Mouse (Mus musculus) limb, embryonic 13.5 days (tissue): Measurements from ENCODE around the gene 2210011C24Rik. TPM values are rescaled to one million over a fixed set of nuclear protein-coding genes. Genes with fewer than 3 reads are reported as not detected.

ENCODE experiments used
- ATAC-seq: fragments of 200-750 bp; cut with Nextera tagmentation; 2 replicates; pipeline ENCODE4 v1.8.0; 2017; ENCODE audit warnings: low read depth, moderate number of reproducible peaks, moderate TSS enrichment; ENCODE audit not compliant: low FRiP score
- H3K27ac ChIP-seq: fragments of 300-500 bp; sonication (generic); 2 replicates; pipeline ENCODE4 v1.5.1; 2015; ENCODE audit warnings: inconsistent platforms, mild to moderate bottlenecking, moderate library complexity
- H3K27me3 ChIP-seq: fragments of 300-500 bp; sonication (generic); 2 replicates; pipeline ENCODE4 v1.6.1; 2015; ENCODE audit warnings: mild to moderate bottlenecking, inconsistent platforms
- H3K36me3 ChIP-seq: fragments of 300-500 bp; sonication (generic); 2 replicates; pipeline ENCODE4 v1.6.1; 2015; ENCODE audit warnings: inconsistent platforms, mild to moderate bottlenecking, moderate library complexity
- H3K4me1 ChIP-seq: fragments of 300-500 bp; sonication (generic); 2 replicates; pipeline ENCODE4 v1.6.1; 2015; ENCODE audit warnings: inconsistent platforms
- H3K4me2 ChIP-seq: fragments of 300-500 bp; sonication (generic); replicated peaks from 2 replicates; pipeline ENCODE4 v1.6.1; 2015; ENCODE audit warnings: inconsistent platforms, mild to moderate bottlenecking, moderate library complexity
- H3K4me3 ChIP-seq: fragments of 300-500 bp; sonication (generic); 2 replicates; pipeline ENCODE4 v1.5.1; 2015; ENCODE audit warnings: moderate library complexity, mild to moderate bottlenecking, inconsistent platforms
- H3K9ac ChIP-seq: fragments of 300-500 bp; sonication (generic); 2 replicates; pipeline ENCODE4 v1.6.1; 2015; ENCODE audit warnings: mild to moderate bottlenecking, inconsistent platforms
- H3K9me3 ChIP-seq: fragments of 300-500 bp; sonication (generic); 2 replicates; pipeline ENCODE4 v1.6.1; 2016; ENCODE audit warnings: inconsistent platforms
- WGBS: fragments of 180-500 bp; shearing (Covaris S2); methylation state at CpG from one replicate; pipeline ENCODE4 v1.1.7; 2015; 5-methylcytosine and 5-hydroxymethylcytosine counted together
- polyA plus RNA-seq: library from polyadenylated mRNA; unstranded; fragments of >200 nt; fragmentation: Nextera tagmentation; extraction: Ambion mirVana; gene quantifications from 2 replicates; pipeline ENCODE4 v1.2.1, GENCODE M21; 2015

2210011C24Rik gene
- polyA plus RNA-seq, 1 experiment from 2014 or later, result 0.22 TPM

DNA sequence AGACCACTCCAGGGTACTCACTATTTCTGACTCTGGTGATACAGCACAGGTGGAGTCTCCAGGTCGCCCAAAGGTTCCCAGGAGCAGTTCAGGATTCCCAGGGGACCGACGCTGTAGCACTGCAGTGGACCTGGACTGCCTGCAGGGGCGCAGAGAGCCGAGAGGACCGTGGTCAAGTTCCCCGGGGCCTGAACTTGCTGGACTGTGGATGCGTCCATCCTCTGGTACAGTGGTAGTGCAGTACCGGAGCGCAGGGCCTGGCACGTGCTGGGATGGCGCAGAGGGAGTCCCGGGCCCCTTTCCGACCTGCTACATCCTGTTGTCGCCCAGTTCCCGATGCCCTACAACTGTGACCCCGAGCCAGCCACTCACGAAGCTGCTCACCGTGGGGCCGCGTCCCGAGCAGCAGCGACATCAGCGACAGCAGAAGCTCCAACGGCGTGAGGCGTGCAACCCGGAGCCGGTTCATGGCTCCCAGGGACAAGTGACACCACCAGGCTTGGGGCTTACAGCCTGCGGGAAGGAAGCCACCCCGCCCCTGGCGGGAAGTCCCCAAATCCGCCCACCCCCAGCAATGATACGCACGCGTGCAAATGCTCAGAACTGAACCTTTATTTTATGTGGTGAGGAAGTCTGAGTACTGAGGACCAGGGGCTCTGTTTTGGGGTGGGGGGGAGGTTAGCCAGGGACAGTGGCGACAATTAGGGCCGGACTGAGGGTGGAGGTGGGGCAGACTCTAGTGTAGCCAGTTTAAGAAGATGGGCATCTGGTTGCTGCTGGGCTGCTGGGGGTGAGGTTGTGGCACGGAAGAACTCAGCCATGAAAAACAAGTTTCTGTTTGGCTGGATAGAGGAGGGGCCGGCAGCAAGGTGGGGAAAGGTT, 30.3 kb upstream of the 2210011C24Rik start, which contains the start of gene Il27ra:
Gene Il27ra (minus strand): TSS at position 524 of the 882 bp plus-strand sequence.
- Histone ChIP-seq H3K9ac (peak within 1 kb of the TSS; percentile 65), H3K27ac (no peak within 1 kb of the TSS), H3K4me2 (peak within 1 kb of the TSS; percentile 76), H3K4me1 (peaks cover 15% of the 10 kb centered on the region), H3K4me3 (peak within 1 kb of the TSS; percentile 44), H3K36me3 (no peaks in the 10 kb centered on the region), H3K9me3 (no peaks in the 10 kb centered on the region), H3K27me3 (peaks cover 87% of the 10 kb centered on the region)
- no peak; the same call in 1 of the 2 replicates for ATAC-seq
- WGBS, result 3% methylated on average over 40 of the region's 40 CpGs

DNA sequence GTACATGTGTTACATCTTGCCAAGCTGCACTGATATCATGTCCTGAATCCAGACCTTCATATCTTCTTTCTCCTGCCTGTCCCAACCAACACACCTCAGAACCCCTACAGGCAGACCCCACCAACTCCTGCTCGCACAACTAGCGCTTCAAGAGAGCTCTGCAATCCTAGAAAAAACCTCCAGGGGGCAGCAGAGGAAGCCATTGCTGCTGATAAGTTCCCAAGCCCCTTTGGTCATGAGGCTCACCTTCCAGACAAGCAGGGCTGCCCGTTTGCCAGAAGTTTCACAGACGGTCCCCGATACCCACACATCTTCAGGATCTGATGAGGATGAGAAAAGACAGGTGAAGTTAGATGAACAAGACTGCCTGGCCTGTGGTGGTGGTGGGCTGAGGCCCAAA, 27.1 kb upstream of the 2210011C24Rik start:
- H3K9me3 ChIP-seq, result no peaks in the 10 kb centered on the region
- H3K4me1 ChIP-seq, result peaks cover 13% of the 10 kb centered on the region
- H3K36me3 ChIP-seq, result no peaks in the 10 kb centered on the region
- H3K4me3 ChIP-seq, result no peak overlapping the region
- no peak overlapping the region for H3K9ac ChIP-seq
- peaks cover 72% of the 10 kb centered on the region for H3K27me3 ChIP-seq
- no peak; the same call in 1 of the 2 replicates for ATAC-seq
- WGBS, result 6% methylated on average over 5 of the region's 5 CpGs
- no peak overlapping the region for H3K4me2 ChIP-seq
- H3K27ac ChIP-seq, result no peak overlapping the region

DNA sequence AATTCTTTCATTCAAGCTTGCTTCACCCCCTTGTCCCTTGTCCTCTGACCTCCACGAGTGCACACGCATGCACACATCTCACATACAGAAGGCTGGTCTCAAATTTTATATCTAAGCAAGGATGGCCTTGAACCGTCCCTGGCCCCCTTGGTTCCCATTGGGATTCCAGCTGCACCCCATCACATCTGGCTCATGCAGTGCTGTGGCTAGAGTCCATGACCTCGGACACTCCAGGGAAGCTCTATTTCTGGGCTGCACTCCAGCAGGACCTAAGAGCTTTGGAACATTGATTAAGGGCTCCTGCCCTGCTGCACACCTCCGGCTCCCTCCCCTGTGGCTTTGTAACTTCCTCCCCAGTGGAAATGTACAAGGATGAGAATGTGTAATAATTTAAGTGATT, 26.0 kb upstream of the 2210011C24Rik start:
- Histone ChIP-seq H3K4me1 (peaks cover 12% of the 10 kb centered on the region), H3K9ac (no peak overlapping the region), H3K4me2 (no peak overlapping the region), H3K4me3 (no peak overlapping the region), H3K36me3 (no peaks in the 10 kb centered on the region), H3K27me3 (peaks cover 61% of the 10 kb centered on the region), H3K9me3 (no peaks in the 10 kb centered on the region), H3K27ac (no peak overlapping the region)
- ATAC-seq, result no peak
- 71% methylated on average over 5 of the region's 5 CpGs for WGBS

DNA sequence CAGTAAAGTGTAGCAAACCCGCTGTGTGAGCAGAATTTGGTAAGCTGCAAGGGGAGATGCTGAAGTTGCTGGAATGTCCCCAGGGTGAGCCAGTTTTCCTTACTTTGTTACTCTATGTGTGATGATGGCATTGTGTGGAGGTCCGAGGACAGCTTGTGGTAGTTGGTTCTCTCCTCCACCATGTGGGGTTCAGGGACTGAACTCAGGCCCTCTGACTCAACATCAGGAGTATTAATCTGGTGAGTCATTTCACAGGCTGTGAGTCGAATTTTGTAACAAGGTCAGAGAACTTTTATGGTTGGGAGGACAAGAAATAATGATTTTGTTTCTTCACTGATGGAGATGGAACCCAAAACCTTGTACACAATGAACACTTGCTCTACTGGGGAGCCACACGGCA, 20.8 kb upstream of the 2210011C24Rik start:
- Histone ChIP-seq H3K36me3 (no peaks in the 10 kb centered on the region), H3K9me3 (no peaks in the 10 kb centered on the region), H3K27me3 (peaks cover 24% of the 10 kb centered on the region), H3K27ac (no peak overlapping the region), H3K4me3 (no peak overlapping the region), H3K4me1 (no peaks in the 10 kb centered on the region), H3K9ac (no peak overlapping the region), H3K4me2 (no peak overlapping the region)
- WGBS, result 70% methylated on average over 4 of the region's 4 CpGs
- ATAC-seq, result no peak

DNA sequence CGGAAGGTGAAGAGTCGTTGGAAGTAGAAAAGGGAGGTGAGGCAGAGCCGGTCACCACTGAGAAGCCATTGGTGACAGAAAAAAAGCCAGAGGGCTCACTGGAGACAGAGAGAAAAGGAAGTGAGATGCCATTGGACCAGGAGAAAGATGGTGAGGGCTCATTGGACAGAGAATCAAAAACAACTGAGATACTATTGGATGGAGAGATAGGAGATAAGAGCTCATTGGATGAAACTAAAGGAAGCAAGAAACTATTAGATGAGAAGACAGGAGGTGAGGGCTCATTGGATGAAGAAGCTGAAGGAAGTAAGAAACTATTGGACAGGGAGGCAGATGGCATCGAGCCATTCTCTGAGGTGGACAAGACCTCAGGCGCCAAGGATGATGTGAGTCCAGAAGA, 17.3 kb upstream of the 2210011C24Rik start:
- Histone ChIP-seq H3K9ac (no peak overlapping the region), H3K4me2 (no peak overlapping the region), H3K9me3 (no peaks in the 10 kb centered on the region), H3K4me1 (peaks cover 13% of the 10 kb centered on the region), H3K4me3 (no peak overlapping the region), H3K27ac (no peak overlapping the region), H3K36me3 (no peaks in the 10 kb centered on the region), H3K27me3 (peaks cover 44% of the 10 kb centered on the region)
- 84% methylated on average over 5 of the region's 5 CpGs for WGBS
- no peak for ATAC-seq

DNA sequence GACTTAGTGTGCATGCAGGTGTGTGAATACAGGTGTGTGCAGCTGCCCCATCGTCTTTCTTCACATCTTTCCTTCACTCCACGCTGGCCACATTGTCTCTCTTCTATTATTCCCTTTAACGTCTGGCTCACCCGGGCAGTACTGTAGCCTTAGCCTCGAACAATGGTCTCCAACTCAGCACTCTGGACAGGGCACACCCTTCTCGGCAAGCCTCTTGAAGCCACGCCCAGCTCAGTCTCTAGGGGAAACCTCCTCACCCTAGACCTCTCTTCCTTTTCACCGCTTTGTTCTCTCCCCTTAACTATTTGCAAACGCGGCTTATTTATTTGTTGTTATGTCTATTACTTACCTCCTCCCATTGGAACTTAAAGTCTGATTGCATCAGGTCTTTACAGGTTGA, 15.5 kb upstream of the 2210011C24Rik start:
- Histone ChIP-seq H3K27me3 (peaks cover 55% of the 10 kb centered on the region), H3K27ac (no peak overlapping the region), H3K36me3 (no peaks in the 10 kb centered on the region), H3K4me2 (no peak overlapping the region), H3K9ac (no peak overlapping the region), H3K4me1 (peaks cover 18% of the 10 kb centered on the region), H3K4me3 (no peak overlapping the region), H3K9me3 (no peaks in the 10 kb centered on the region)
- no peak for ATAC-seq
- 15% methylated on average over 10 of the region's 10 CpGs for WGBS

DNA sequence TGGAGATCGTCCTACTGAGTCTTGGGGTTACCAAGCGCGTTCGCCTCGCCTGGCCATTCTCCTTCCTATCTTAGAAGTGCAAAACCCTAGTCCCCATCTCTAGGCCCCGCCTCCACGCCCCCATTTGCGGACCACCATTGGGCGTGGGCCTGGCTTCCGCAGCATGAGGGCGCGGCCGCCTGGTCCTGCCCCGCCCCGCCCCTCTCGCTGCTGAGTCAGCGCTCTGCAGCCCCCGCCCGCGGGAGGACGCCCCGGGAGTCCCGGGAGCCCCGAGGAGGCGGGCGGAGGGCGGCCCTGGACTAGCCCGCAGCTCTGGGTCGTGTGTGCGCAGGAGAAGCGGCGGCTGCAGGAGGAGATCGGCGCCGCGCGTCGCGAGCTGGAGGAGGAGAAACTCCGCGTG, 13.9 kb upstream of the 2210011C24Rik start:
- ATAC-seq, result peak; percentile 86

DNA sequence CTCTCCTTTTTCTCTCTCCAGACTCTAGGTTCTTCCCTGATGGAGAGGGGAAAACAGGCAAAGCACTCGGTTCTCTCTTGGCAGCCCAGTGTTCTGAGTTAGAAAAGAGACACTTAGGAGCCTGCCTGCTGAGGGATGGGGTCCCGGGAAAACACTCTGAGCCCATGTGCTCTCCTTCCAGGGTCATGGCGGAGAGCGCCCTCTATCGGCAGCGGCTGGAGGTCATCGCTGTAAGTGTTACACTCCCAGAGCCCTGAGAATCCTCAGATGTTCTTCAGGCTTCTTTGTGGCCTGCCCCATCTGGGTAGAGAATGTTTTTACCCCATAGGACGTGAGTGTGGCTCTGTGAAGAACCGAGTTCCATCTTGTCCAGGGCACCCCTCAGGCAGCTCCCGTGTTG, 12.2 kb upstream of the 2210011C24Rik start:
- Histone ChIP-seq H3K36me3 (no peaks in the 10 kb centered on the region), H3K9me3 (no peaks in the 10 kb centered on the region), H3K4me3 (no peak overlapping the region), H3K4me2 (no peak overlapping the region), H3K4me1 (peaks cover 26% of the 10 kb centered on the region), H3K9ac (no peak overlapping the region), H3K27me3 (peaks cover 86% of the 10 kb centered on the region), H3K27ac (no peak overlapping the region)
- ATAC-seq, result no peak
- WGBS, result 16% methylated on average over 10 of the region's 10 CpGs

More for the DNA sequence above, 13.9 kb upstream of the 2210011C24Rik start:
- Histone ChIP-seq H3K27ac (no peak overlapping the region), H3K9me3 (no peaks in the 10 kb centered on the region), H3K4me3 (peak overlapping the region; percentile 53), H3K27me3 (peaks cover 71% of the 10 kb centered on the region), H3K36me3 (no peaks in the 10 kb centered on the region), H3K4me2 (peak overlapping the region; percentile 83), H3K4me1 (peaks cover 26% of the 10 kb centered on the region), H3K9ac (peak overlapping the region; percentile 70)
- WGBS, result 2% methylated on average over 41 of the region's 41 CpGs

DNA sequence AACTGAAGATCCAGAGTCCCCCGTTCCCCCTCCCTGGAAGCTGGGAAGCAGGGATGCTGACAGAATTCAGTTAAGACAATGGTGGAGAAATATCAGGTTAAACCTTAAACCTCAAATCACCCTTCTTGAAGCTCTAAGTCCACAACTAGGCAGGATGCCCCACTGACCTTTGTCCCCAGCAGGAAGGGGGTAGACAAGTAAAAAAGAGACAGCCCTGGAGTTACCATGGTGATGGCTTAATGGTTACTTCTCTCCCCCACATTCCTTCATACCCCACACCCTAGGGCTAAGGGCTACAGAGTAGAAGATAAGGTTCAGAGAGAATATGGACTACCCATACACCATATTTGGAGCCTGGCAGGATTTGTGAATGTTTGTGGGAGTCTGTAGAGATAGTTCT, 11.7 kb upstream of the 2210011C24Rik start:
- Histone ChIP-seq H3K4me3 (no peak overlapping the region), H3K27ac (no peak overlapping the region), H3K36me3 (no peaks in the 10 kb centered on the region), H3K27me3 (peaks cover 82% of the 10 kb centered on the region), H3K4me2 (no peak overlapping the region), H3K9me3 (no peaks in the 10 kb centered on the region), H3K9ac (no peak overlapping the region), H3K4me1 (peaks cover 26% of the 10 kb centered on the region)
- no peak for ATAC-seq
- WGBS, result 43% methylated on average over 1 of the region's 1 CpGs

DNA sequence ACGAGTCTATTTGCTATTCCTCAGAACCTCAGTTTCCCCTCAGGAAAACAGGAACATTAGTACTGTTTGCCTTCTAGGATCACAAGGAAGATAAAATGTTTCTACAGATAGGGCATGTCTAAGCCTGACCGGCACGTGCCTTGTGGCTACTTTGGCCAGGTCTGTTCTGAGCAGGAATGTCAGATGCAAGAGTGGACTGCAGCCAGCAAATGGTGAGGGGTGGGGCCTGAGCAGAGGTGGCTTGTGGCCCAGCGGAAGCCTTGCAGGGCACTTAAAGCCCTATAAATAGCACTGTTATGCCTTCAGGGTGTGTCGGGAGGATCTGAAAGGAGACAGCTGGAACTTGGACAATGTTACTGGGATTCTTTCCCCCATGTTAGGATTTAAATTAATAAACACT, 11.1 kb upstream of the 2210011C24Rik start:
- 20% methylated on average over 5 of the region's 5 CpGs for WGBS

DNA sequence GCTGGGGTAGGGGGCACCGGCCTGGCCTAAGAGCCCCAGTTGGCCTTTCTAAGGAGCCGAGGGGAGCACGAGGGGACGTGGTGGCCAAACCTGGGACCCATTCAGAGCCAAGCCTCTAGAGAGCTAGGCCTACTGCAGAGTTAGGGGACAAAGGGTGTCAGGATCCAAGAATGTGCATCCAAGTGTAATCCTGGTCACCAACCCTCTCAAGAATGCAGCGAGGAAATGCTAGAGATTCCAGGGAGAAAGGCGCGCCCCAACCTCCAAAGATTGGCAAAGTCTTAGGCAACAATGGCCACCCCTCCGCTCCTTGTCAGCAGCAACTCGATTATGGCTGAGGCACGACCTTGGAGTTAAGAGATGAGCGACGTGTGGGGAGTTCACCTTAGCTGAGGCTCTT, 9.6 kb upstream of the 2210011C24Rik start:
- Histone ChIP-seq H3K4me2 (peak overlapping the region; percentile 36), H3K9me3 (no peaks in the 10 kb centered on the region), H3K4me3 (no peak overlapping the region), H3K9ac (no peak overlapping the region), H3K27ac (no peak overlapping the region), H3K36me3 (no peaks in the 10 kb centered on the region), H3K4me1 (peaks cover 22% of the 10 kb centered on the region), H3K27me3 (peaks cover 67% of the 10 kb centered on the region)
- WGBS, result 41% methylated on average over 12 of the region's 12 CpGs
- ATAC-seq, result no peak

More for the DNA sequence above, 11.1 kb upstream of the 2210011C24Rik start:
- no peak overlapping the region for H3K9ac ChIP-seq
- H3K9me3 ChIP-seq, result no peaks in the 10 kb centered on the region
- peaks cover 26% of the 10 kb centered on the region for H3K4me1 ChIP-seq
- ATAC-seq, result no peak
- H3K27ac ChIP-seq, result no peak overlapping the region
- H3K36me3 ChIP-seq, result no peaks in the 10 kb centered on the region
- no peak overlapping the region for H3K4me2 ChIP-seq
- no peak overlapping the region for H3K4me3 ChIP-seq
- H3K27me3 ChIP-seq, result peaks cover 81% of the 10 kb centered on the region

DNA sequence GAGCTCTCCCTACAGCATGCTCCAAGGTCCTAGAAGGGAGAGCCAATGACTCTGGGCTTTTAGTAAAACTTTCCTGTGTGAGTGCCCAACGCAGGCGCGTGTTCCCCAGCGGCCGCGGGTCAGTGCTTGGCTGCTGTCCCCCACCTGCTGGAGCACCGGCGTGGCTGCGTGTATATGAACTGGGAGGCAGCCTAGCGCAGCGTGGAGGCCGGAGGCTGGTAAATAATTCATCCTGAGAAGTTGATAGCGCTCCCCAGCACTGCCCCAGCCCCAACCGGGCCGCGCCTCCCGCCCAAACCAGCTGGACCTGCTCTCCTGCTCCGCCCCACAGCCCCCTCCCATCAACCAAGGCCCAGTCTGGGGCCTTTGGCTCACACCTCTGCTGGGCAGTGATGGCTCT, 9.1 kb upstream of the 2210011C24Rik start, which contains the start of gene Palm3:
Gene Palm3 (plus strand): TSS at position 376 of the 400 bp plus-strand sequence.
- H3K9ac ChIP-seq, result no peak within 1 kb of the TSS

More for the DNA sequence above, 9.1 kb upstream of the 2210011C24Rik start, which contains the start of gene Palm3:
- H3K4me2 ChIP-seq, result peak within 1 kb of the TSS; percentile 36
- WGBS, result 9% methylated on average over 18 of the region's 18 CpGs
- no peak within 1 kb of the TSS for H3K27ac ChIP-seq
- no peaks in the 10 kb centered on the region for H3K9me3 ChIP-seq
- peaks cover 17% of the 10 kb centered on the region for H3K4me1 ChIP-seq
- no peaks in the 10 kb centered on the region for H3K36me3 ChIP-seq
- ATAC-seq, result no peak
- peaks cover 62% of the 10 kb centered on the region for H3K27me3 ChIP-seq
- H3K4me3 ChIP-seq, result no peak within 1 kb of the TSS
